Mouse (Mus musculus) liver, embryonic 14.5 days (tissue): ENCODE data around the gene Pot1a. TPM values are rescaled to one million over a fixed set of nuclear protein-coding genes. Genes with fewer than 3 reads are reported as not detected.

Source experiments
- ATAC-seq: fragments of 200-750 bp; cut with Nextera tagmentation; 2 replicates; pipeline ENCODE4 v1.8.0; 2017; ENCODE audit warnings: moderate number of reproducible peaks, mild to moderate bottlenecking, moderate library complexity; ENCODE audit not compliant: insufficient read depth
- DNase-seq, 3 experiments: peaks; one replicate each; pipeline ENCODE4 v3.0.0-alpha.2; 2012 to 2013; ENCODE audit warnings: low read depth in 3 of 3, low spot score in 3 of 3
- H3K27ac ChIP-seq: fragments of 300-500 bp; sonication (generic); 2 replicates; pipeline ENCODE4 v1.5.1; 2014; ENCODE audit warnings: moderate library complexity, mild to moderate bottlenecking, control low read depth, inconsistent platforms
- H3K27me3 ChIP-seq: fragments of 300-500 bp; sonication (generic); 2 replicates; pipeline ENCODE4 v1.6.1; 2014; ENCODE audit warnings: mild to moderate bottlenecking, low read length, moderate library complexity; ENCODE audit not compliant: control insufficient read depth, insufficient read depth
- H3K36me3 ChIP-seq: fragments of 300-500 bp; sonication (generic); replicated peaks from 2 replicates; pipeline ENCODE4 v1.6.1; 2014; ENCODE audit warnings: low read depth; ENCODE audit not compliant: control insufficient read depth, insufficient read depth
- H3K4me1 ChIP-seq, 2 experiments: fragments of 200-500 bp in 1 of 2; fragments of 300-500 bp in 1 of 2; sonication (generic) in 1 of 2; replicated peaks; 2 replicates each; pipeline ENCODE4 v1.6.1; 2012 to 2014; ENCODE audit warnings: antibody characterized with exemption in 1 of 2, inconsistent platforms in 1 of 2, low read length in 1 of 2; ENCODE audit not compliant: control insufficient read depth in 2 of 2, insufficient read depth in 2 of 2
- H3K4me2 ChIP-seq: fragments of 300-500 bp; sonication (generic); 2 replicates; pipeline ENCODE4 v1.6.1; 2014; ENCODE audit warnings: low read depth, mild to moderate bottlenecking, control low read depth, moderate library complexity
- H3K4me3 ChIP-seq, 2 experiments: fragments of 200-500 bp in 1 of 2; fragments of 300-500 bp in 1 of 2; sonication (generic) in 1 of 2; 2 replicates each; pipeline ENCODE4 v1.5.1; 2012 to 2014; ENCODE audit warnings: low read depth in 2 of 2, low read length in 2 of 2, mild to moderate bottlenecking in 2 of 2, control low read depth in 1 of 2, inconsistent platforms in 1 of 2, moderate library complexity in 1 of 2; ENCODE audit not compliant: insufficient read depth in 1 of 2
- H3K9ac ChIP-seq: fragments of 300-500 bp; sonication (generic); replicated peaks from 2 replicates; pipeline ENCODE4 v1.6.1; 2014; ENCODE audit warnings: mild to moderate bottlenecking, control low read depth, moderate library complexity
- H3K9me3 ChIP-seq: fragments of 300-500 bp; sonication (generic); 2 replicates; pipeline ENCODE4 v1.6.1; 2016; ENCODE audit warnings: low read length, mixed read lengths; ENCODE audit not compliant: control insufficient read depth
- CTCF ChIP-seq: IDR thresholded peaks from 2 replicates; pipeline ENCODE4 v1.5.1; 2016; ENCODE audit warnings: antibody characterized with exemption, low read depth, control low read depth
- EP300 ChIP-seq: IDR thresholded peaks from 2 replicates; pipeline ENCODE4 v1.6.1; 2016; ENCODE audit warnings: antibody characterized with exemption, low read depth
- WGBS: fragments of 180-500 bp; shearing (Covaris S2); extraction: QIAGEN DNeasy Blood & Tissue Kit; methylation state at CpG from one replicate; pipeline ENCODE4 v1.1.7; 2014; ENCODE audit not compliant: insufficient replicate concordance; 5-methylcytosine and 5-hydroxymethylcytosine counted together
- polyA plus RNA-seq, 2 experiments: library from polyadenylated mRNA; depleted of rRNA in 1 of 2; stranded (reverse) in 1 of 2; unstranded in 1 of 2; fragments of >200 nt; fragmentation: Nextera tagmentation in 1 of 2; extraction: Ambion mirVana in 1 of 2; gene quantifications; 2 replicates each; pipeline versions ENCODE4 v1.2.1 to v1.2.3; 2012 to 2014

Gene Pot1a
- polyA plus RNA-seq, 2 experiments = 12.4 to 26.6 TPM

- Histone ChIP-seq H3K4me1 (no peaks in the 10 kb centered on the region), H3K27me3 (no peaks in the 10 kb centered on the region), H3K27ac (no peak overlapping the region), H3K36me3 (peaks cover 30% of the 10 kb centered on the region), H3K4me3 (no peak overlapping the region), H3K9ac (no peak overlapping the region), H3K9me3 (no peaks in the 10 kb centered on the region), H3K4me2 (no peak overlapping the region)
- no peak for ATAC-seq
- 67% methylated on average over 3 of the region's 3 CpGs for WGBS
- TF ChIP-seq CTCF = no peak
- no peak for TF ChIP-seq EP300
- DNase-seq = no peak
Measured at GRCm38 (mm10) chr6:25768238-25768637, 40.8 kb downstream of the Pot1a start.

- ATAC-seq = no peak
- H3K27ac ChIP-seq = no peak overlapping the region
- no peaks in the 10 kb centered on the region for H3K27me3 ChIP-seq
- H3K4me1 ChIP-seq = no peaks in the 10 kb centered on the region
- TF ChIP-seq EP300 (no peak), CTCF (no peak)
- no peak overlapping the region for H3K4me2 ChIP-seq
- peaks cover 32% of the 10 kb centered on the region for H3K36me3 ChIP-seq
- no peak for DNase-seq
- 81% methylated on average over 8 of the region's 8 CpGs for WGBS
- no peak overlapping the region for H3K4me3 ChIP-seq
- no peaks in the 10 kb centered on the region for H3K9me3 ChIP-seq
- H3K9ac ChIP-seq = no peak overlapping the region
Measured at GRCm38 (mm10) chr6:25767552-25767951, 41.5 kb downstream of the Pot1a start.

- ATAC-seq (no peak), DNase-seq (no peak)
- 82% methylated on average over 7 of the region's 7 CpGs for WGBS
- Histone ChIP-seq H3K27ac (no peak overlapping the region), H3K27me3 (no peaks in the 10 kb centered on the region), H3K4me1 (no peaks in the 10 kb centered on the region), H3K4me2 (no peak overlapping the region), H3K36me3 (peaks cover 32% of the 10 kb centered on the region), H3K9ac (no peak overlapping the region), H3K4me3 (no peak overlapping the region), H3K9me3 (no peaks in the 10 kb centered on the region)
- no peak for TF ChIP-seq EP300
- TF ChIP-seq CTCF = peak; percentile 45
Measured at GRCm38 (mm10) chr6:25767073-25767472, 42.0 kb downstream of the Pot1a start.

- Histone ChIP-seq H3K4me2 (no peak overlapping the region), H3K9me3 (no peaks in the 10 kb centered on the region), H3K27ac (no peak overlapping the region), H3K36me3 (peaks cover 35% of the 10 kb centered on the region), H3K9ac (no peak overlapping the region), H3K4me3 (no peak overlapping the region), H3K27me3 (no peaks in the 10 kb centered on the region), H3K4me1 (no peaks in the 10 kb centered on the region)
- WGBS = 82% methylated on average over 10 of the region's 10 CpGs
- TF ChIP-seq EP300 (no peak), CTCF (no peak)
- no peak for DNase-seq
- no peak for ATAC-seq
Measured at GRCm38 (mm10) chr6:25766283-25766682, 42.8 kb downstream of the Pot1a start.

- H3K27ac ChIP-seq = no peak overlapping the region
- no peak overlapping the region for H3K4me2 ChIP-seq
- no peak for DNase-seq
- no peaks in the 10 kb centered on the region for H3K4me1 ChIP-seq
- ATAC-seq = no peak
- peaks cover 14% of the 10 kb centered on the region for H3K36me3 ChIP-seq
- 96% methylated on average over 1 of the region's 1 CpGs for WGBS
- H3K27me3 ChIP-seq = no peaks in the 10 kb centered on the region
- no peaks in the 10 kb centered on the region for H3K9me3 ChIP-seq
- no peak overlapping the region for H3K4me3 ChIP-seq
- TF ChIP-seq CTCF (no peak), EP300 (no peak)
- no peak overlapping the region for H3K9ac ChIP-seq
Measured at GRCm38 (mm10) chr6:25752651-25753050, 56.4 kb downstream of the Pot1a start.
